Mouse (Mus musculus): ENCODE measurements around the gene Riox1. TPM values are rescaled to one million over a fixed set of nuclear protein-coding genes. Genes with fewer than 3 reads are reported as not detected.
"Not testable (repeated sequence)": the region's sequence is repeated elsewhere in the genome, so short reads cannot be mapped to it uniquely, and the experiment has no call there.

Gene Riox1
- polyA plus RNA-seq, 1 experiment = 8.4 TPM

DNA sequence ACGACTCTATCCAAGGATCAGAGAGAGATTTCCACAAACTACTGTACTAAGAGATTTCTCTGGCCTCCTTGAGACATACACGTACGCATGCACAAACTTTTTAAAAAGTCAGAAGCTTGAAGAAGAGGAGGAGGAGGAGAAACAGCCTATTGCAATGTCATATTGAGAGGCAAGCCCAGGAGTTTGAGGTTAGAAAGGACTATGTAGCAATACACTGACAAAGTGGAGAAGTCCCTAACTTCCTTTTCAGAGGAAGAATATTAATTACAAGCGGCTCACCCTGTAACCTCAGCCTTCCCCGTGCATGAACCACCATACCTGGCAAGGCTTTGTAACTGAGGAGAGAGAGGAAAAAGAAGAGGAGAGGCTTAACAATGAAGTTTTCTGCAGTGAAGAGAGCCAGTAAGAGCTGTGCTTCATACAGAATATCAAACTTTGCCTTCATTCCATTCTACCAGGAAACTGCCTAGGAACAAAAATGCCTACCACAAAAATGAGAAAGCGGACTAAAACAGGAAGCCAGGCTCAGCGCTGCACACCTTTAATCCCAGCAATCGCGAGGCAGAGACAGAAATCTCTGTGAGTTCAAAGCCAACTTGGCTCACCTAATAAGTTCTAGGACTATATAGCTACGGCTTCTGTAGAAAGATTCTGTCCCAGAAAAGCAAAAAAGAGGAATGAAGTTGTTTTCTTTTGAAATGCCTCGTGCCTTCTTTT lies 474 bp upstream of the Riox1 start:
- DNase-seq (ENCODE audit: low read depth) = no peak

DNA sequence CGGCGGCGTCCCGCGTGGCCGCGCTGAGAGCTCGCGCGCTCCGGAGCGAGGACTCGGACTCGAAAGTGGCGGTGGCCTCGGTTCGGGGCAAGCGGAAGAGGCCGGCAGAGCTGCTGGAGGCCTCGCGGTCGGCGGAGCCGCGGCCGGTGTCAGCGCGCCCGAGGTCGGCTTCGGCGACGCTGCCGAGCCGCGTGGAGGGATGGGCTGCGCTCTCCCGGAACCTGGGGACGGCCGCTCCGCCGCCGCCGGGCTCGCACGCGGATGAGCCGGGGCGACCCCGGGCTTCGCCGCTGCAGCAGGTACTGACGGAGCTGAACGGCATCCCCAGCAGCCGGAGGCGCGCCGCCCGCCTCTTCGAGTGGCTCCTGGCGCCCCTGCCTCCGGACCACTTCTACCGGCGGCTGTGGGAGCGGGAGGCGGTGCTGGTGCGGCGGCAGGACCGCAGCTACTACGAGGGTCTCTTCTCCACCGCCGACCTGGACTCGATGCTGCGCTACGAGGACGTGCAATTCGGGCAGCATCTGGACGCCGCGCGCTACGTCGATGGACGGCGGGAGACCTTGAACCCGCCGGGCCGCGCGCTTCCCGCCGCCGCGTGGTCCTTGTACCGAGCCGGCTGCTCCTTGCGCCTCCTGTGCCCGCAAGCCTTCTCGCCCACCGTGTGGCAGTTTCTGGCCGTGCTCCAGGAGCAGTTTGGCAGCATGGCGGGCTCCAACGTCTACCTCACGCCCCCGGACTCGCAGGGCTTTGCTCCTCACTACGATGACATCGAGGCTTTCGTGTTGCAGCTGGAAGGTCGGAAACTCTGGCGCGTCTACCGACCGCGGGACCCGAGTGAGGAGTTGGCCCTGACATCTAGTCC lies 663 bp downstream of the Riox1 start:
- DNase-seq (ENCODE audit: low read depth) = no peak

DNA sequence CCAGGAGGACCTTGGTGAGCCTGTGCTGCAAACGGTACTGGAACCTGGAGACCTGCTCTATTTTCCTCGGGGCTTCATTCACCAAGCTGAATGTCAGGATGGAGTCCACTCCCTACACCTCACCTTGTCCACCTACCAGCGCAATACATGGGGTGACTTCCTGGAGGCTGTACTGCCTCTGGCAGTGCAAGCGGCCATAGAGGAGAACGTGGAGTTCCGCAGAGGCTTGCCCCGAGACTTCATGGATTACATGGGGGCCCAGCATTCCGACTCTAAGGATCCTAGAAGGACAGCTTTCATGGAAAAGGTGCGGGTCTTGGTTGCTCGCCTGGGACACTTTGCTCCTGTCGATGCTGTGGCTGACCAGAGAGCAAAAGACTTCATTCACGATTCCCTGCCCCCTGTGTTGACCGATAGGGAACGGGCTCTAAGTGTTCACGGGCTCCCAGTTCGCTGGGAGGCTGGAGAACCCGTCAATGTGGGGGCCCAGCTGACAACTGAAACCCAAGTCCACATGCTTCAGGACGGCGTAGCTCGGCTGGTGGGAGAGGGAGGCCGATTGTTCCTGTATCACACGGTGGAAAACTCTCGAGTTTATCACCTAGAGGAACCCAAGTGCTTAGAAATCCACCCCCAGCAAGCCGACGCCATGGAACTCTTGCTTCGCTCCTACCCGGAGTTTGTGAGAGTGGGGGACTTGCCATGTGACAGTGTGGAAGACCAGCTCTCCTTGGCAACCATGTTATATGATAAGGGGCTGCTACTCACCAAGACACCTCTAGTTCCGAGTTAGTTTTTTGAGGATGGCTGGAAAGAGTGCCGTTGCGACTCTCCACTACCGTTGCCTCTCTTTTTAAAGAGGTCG lies 1.5 kb downstream of the Riox1 start:
- no peak for DNase-seq (ENCODE audit: low read depth)

DNA sequence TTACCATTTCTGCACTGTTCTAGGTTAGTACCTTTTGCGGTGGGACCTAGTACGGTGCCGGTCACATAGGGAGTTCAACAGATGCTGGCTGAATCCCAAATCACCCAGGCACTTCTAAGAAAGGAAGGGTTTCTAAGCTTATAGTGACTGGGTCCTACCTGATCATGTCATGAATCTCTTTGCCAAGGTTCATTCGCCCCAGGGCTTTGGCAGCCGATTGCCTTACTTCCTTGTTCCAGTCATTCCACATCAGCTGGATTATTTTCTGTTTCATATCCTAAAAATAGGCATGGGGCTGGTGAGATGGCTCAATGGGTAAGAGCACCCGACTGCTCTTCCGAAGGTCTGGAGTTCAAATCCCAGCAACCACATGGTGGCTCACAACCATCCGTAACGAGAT lies 7.9 kb downstream of the Riox1 start:
- peak; percentile 60 for DNase-seq (ENCODE audit: low read depth)

GRCm38 (mm10) chr12:83965235-83965634 lies 14.8 kb downstream of the Riox1 start:
- no peak for DNase-seq (ENCODE audit: low read depth)

DNA sequence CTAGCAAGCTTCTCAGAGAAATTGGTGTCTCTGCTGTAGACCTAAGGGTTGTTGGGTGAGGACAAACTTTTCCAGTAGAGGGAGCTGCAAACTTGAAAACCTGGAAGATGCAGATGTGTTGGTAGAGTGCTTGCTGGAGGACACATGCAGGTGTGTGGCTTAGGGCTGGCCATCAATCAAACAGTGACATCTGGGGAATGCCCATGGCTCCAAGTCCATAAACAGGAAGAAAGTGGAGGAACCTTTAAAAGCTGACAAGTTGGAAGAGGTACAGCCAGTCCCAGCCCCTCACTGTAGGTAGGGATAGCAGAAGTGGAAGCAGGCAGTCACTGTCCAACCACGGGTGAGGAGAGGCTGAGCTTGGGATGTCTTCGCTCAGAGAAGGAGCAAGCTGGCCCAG lies 21.7 kb downstream of the Riox1 start:
- DNase-seq (ENCODE audit: low read depth) = peak; percentile 49

- DNase-seq (ENCODE audit: low read depth) = no peak
Observed at GRCm38 (mm10) chr12:83978862-83979261, 28.5 kb downstream of the Riox1 start.

DNA sequence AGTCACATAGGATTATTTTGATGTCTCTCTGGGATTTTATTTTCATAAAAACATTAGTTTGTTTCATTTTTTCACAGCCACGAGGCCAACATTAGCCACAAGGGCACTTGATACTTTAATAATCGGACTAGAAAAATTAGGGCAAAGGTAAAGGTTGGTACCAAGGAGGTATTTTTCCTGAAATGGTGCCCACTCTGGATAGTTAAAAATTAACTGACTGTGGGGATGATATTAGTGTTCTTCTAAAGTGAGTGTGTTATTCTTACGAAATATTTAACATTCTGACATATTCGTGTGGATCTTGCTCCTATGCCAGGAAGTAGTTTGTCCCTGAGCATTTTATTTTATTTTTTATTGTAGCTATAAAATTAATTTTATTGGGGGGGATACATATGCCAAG lies 31.2 kb downstream of the Riox1 start:
- no peak for DNase-seq (ENCODE audit: low read depth)

DNA sequence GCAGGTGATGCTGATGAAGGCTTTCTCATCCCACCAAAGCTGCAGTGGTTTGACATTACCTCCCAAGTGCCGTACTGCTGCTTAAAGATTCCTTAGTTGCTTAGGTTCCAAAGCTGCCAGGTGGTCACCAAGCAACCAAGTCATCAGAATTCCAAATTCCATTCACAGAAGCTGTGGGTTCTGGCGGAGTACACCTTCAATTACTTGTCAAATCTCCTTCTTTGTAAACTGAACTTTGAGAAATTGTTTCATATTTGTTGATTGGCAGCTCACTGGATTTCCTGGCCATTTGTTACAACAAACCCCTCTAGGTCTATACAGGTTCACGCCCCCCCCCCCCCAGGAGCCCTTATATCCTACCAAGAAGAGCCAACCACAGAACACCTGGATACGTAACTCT lies 34.3 kb downstream of the Riox1 start, which contains the start of gene Heatr4:
Gene Heatr4 (minus strand): TSS at position 101 of the 400 bp plus-strand sequence.
- no peak for DNase-seq (ENCODE audit: low read depth)

DNA sequence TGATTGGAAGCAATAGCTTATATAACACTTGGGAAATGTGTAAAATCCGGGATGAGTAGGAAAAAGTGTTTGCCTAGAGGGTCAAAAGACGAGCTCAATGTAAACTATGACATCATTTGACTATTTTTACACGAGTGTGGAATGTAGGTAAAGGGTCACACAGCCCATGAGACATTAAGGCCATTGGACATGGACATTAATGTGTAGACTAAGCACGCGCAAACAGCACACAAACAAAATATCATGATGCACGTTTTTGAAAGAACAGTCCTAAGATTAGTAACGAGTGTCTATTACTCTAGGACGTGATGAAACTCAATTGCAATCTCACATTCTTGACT lies 36.8 kb downstream of the Riox1 start:
- no peak for DNase-seq (ENCODE audit: low read depth)

DNA sequence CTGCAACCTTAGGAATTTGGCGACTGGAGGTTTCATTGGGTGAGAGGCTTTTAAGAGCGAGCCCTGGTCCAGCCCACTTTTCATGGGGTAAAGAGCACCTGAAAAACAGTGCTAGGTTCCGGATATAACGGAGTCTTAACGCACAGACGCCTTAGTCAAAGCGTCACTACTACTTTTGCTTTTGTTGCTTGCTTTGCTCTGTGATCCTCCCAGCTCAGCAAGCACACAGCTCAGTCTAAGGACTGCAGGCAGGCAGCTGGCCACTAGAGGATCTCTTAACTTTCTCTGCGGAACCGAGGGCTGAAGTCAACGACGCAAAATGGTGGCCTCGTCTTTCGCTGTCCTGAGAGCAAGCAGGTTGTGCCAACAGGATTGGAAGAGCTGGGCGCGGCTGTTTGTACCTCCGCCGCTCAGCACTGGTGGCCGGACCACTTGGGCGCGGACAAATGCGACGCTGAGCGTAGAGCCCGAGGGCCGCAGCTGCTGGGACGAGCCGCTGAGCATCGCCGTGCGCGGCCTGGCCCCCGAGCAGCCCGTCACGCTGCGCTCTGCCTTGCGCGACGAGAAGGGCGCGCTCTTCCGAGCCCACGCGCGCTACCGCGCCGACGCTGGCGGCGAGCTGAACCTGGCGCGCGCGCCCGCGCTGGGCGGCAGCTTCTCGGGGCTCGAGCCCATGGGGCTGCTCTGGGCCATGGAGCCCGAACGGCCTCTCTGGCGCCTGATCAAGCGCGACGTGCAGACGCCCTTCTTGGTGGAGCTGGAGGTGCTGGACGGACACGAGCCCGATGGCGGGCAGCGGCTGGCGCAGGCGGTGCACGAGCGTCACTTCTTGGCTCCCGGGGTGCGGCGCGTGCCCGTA lies 37.4 kb downstream of the Riox1 start, which contains the start of gene Acot2:
Gene Acot2 (plus strand): TSS at position 279 of the 859 bp plus-strand sequence.
- DNase-seq (ENCODE audit: low read depth) = no peak

- no peak for DNase-seq (ENCODE audit: low read depth)
Observed at GRCm38 (mm10) chr12:83988483-83988882, 38.1 kb downstream of the Riox1 start.

DNA sequence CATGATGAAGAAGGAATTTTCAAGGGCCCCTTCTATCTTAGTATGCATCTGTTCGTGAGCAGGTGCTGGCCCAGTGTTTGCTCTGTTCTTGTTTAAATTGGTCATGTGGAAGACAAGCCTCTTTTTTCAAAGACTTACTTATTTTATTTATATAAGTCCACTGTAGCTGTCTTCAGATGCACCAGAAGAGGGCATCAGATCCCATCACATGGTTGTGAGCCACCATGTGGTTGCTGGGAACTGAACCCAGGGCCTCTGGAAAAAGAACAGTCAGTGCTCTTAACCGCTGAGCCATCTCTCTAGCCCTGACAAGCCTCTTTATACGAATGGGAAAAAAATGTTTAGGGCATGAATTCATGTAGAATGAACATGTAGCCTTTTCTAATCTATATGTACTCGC lies 39.0 kb downstream of the Riox1 start:
- DNase-seq (ENCODE audit: low read depth) = no peak

GRCm38 (mm10) chr12:83997221-83997620 lies 46.8 kb downstream of the Riox1 start:
- DNase-seq (ENCODE audit: low read depth) = no peak

DNA sequence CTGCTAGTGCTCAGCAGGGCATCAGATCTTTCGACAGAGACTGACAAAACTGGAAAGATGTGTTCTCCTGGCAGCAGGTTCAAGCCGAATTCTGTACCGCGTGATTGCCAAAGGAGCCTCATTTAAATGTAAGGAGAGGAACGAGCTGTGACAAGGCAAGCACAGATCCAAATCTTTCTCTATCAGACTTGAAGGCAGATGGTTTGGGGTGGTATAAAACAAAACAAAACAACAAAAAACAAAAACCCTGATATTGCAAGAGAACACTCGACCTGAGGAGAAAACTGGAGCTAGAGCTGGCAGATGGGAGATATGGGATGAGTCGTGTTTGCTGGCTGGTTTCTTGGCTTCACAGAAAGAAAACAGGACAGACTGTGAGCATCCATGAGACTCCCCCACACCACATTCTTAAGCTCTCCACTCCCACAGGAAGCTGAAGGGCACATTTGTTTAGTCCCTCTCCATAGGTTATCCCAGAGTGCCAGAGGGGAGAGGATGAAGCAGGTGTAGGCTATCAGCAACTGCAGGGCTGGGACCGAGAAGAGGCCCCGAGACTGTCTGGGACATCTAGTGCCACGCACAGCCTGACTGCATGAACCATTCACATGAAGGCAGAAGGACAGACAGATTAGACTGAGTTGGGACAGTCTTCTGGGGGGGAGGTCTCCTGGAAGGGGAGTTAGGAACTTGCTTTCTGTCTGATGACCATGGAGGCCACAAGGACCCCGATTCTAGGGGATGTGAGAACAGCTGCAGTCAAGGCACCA lies 48.1 kb downstream of the Riox1 start:
- peak; percentile 93 for DNase-seq (ENCODE audit: low read depth)

DNA sequence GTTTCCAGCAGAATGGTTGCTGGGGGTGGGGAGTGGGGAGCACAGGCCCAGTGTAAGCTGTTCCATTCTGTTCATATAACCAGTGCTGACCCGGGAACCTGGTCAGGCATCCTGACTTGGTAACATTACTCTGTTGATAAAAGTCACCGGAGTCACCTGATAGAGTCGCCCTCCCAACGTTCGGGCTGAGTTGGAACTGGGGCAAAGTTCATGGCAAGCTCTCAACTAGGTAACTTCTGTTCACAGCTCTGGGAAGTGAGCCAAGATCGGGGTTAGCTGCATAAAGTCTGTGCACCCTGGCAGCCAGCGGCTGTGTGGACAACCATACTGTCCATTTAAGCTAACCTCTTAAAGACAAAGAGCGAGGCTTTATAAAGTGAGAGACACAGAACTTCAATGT lies 48.8 kb downstream of the Riox1 start:
- DNase-seq (ENCODE audit: low read depth) = not testable (repeated sequence)

- DNase-seq (ENCODE audit: low read depth) = no peak
Observed at GRCm38 (mm10) chr12:84000418-84000817, 50.0 kb downstream of the Riox1 start.
